Mouse (Mus musculus): ENCODE results near the gene Kat14. TPM values are rescaled to one million over a fixed set of nuclear protein-coding genes. Genes with fewer than 3 reads are reported as not detected.

Gene Kat14
- total and polyA plus RNA-seq, 2 experiments = 10.2 to 15.8 TPM

- H3K27ac ChIP-seq (replicated peaks; ENCODE audit: insufficient read depth, low read depth, low read length) = no peak overlapping the region
- H3K4me1 ChIP-seq (ENCODE audit: control insufficient read depth, insufficient read depth, low read length) = no peaks in the 10 kb centered on the region
- H3K9ac ChIP-seq (ENCODE audit: low read depth, low read length) = no peak overlapping the region
- TF ChIP-seq CTCF (IDR thresholded peaks at IDR 0.05; ENCODE audit: low read depth, low read length) = no peak
- no peak for TF ChIP-seq POLR2A (IDR thresholded peaks at IDR 0.05; ENCODE audit: extremely low read depth, insufficient read depth, low read length)
- H3K27me3 ChIP-seq (ENCODE audit: control insufficient read depth, insufficient read depth, low read length) = no peaks in the 10 kb centered on the region
- H3K4me3 ChIP-seq (ENCODE audit: insufficient read depth, low read depth, low read length) = no peak overlapping the region
- WGBS = 84% methylated on average over 5 of the region's 5 CpGs
- no peaks in the 10 kb centered on the region for H3K36me3 ChIP-seq (ENCODE audit: control insufficient read depth, insufficient read depth, low read length)
- no peaks in the 10 kb centered on the region for H3K79me2 ChIP-seq (ENCODE audit: control insufficient read depth, insufficient read depth, low read length)
- DNase-seq (ENCODE audit: extremely low read depth, low read depth, low spot score) = no peak
Measured at GRCm38 (mm10) chr2:144427852-144428251, 59.1 kb downstream of the Kat14 start.

GRCm38 (mm10) chr2:144428659-144429058 lies 59.9 kb downstream of the Kat14 start:
- Histone ChIP-seq H3K36me3 (ENCODE audit: control insufficient read depth, insufficient read depth, low read length) (no peaks in the 10 kb centered on the region), H3K27me3 (ENCODE audit: control insufficient read depth, insufficient read depth, low read length) (no peaks in the 10 kb centered on the region), H3K9ac (ENCODE audit: low read depth, low read length) (no peak overlapping the region), H3K4me3 (ENCODE audit: insufficient read depth, low read depth, low read length) (no peak overlapping the region), H3K4me1 (ENCODE audit: control insufficient read depth, insufficient read depth, low read length) (no peaks in the 10 kb centered on the region), H3K27ac (replicated peaks; ENCODE audit: insufficient read depth, low read depth, low read length) (no peak overlapping the region), H3K79me2 (ENCODE audit: control insufficient read depth, insufficient read depth, low read length) (no peaks in the 10 kb centered on the region)
- TF ChIP-seq POLR2A (IDR thresholded peaks at IDR 0.05; ENCODE audit: extremely low read depth, insufficient read depth, low read length) = no peak
- no peak for TF ChIP-seq CTCF (IDR thresholded peaks at IDR 0.05; ENCODE audit: low read depth, low read length)
- DNase-seq (ENCODE audit: extremely low read depth, low read depth, low spot score) = no peak
- WGBS = 85% methylated on average over 8 of the region's 8 CpGs

GRCm38 (mm10) chr2:144429171-144429570 lies 60.4 kb downstream of the Kat14 start:
- Histone ChIP-seq H3K27ac (replicated peaks; ENCODE audit: insufficient read depth, low read depth, low read length) (no peak overlapping the region), H3K4me3 (ENCODE audit: insufficient read depth, low read depth, low read length) (no peak overlapping the region), H3K79me2 (ENCODE audit: control insufficient read depth, insufficient read depth, low read length) (no peaks in the 10 kb centered on the region), H3K36me3 (ENCODE audit: control insufficient read depth, insufficient read depth, low read length) (no peaks in the 10 kb centered on the region), H3K9ac (ENCODE audit: low read depth, low read length) (no peak overlapping the region), H3K27me3 (ENCODE audit: control insufficient read depth, insufficient read depth, low read length) (no peaks in the 10 kb centered on the region), H3K4me1 (ENCODE audit: control insufficient read depth, insufficient read depth, low read length) (no peaks in the 10 kb centered on the region)
- DNase-seq (ENCODE audit: extremely low read depth, low read depth, low spot score) = no peak
- 67% methylated on average over 7 of the region's 7 CpGs for WGBS
- no peak for TF ChIP-seq POLR2A (IDR thresholded peaks at IDR 0.05; ENCODE audit: extremely low read depth, insufficient read depth, low read length)
- no peak for TF ChIP-seq CTCF (IDR thresholded peaks at IDR 0.05; ENCODE audit: low read depth, low read length)

GRCm38 (mm10) chr2:144431286-144431825 lies 62.6 kb downstream of the Kat14 start:
- Histone ChIP-seq H3K79me2 (ENCODE audit: control insufficient read depth, insufficient read depth, low read length) (no peaks in the 10 kb centered on the region), H3K27me3 (ENCODE audit: control insufficient read depth, insufficient read depth, low read length) (no peaks in the 10 kb centered on the region), H3K4me3 (ENCODE audit: insufficient read depth, low read depth, low read length) (no peak overlapping the region), H3K27ac (replicated peaks; ENCODE audit: insufficient read depth, low read depth, low read length) (no peak overlapping the region), H3K9ac (ENCODE audit: low read depth, low read length) (no peak overlapping the region), H3K4me1 (ENCODE audit: control insufficient read depth, insufficient read depth, low read length) (no peaks in the 10 kb centered on the region), H3K36me3 (ENCODE audit: control insufficient read depth, insufficient read depth, low read length) (no peaks in the 10 kb centered on the region)
- peak; percentile 67 for DNase-seq (ENCODE audit: extremely low read depth, low read depth, low spot score)
- no peak for TF ChIP-seq POLR2A (IDR thresholded peaks at IDR 0.05; ENCODE audit: extremely low read depth, insufficient read depth, low read length)
- no peak for TF ChIP-seq CTCF (IDR thresholded peaks at IDR 0.05; ENCODE audit: low read depth, low read length)
- WGBS = 54% methylated on average over 5 of the region's 5 CpGs

GRCm38 (mm10) chr2:144435679-144436078 lies 66.9 kb downstream of the Kat14 start:
- no peak for DNase-seq (ENCODE audit: extremely low read depth, low read depth, low spot score)
- Histone ChIP-seq H3K4me1 (ENCODE audit: control insufficient read depth, insufficient read depth, low read length) (no peaks in the 10 kb centered on the region), H3K27me3 (ENCODE audit: control insufficient read depth, insufficient read depth, low read length) (no peaks in the 10 kb centered on the region), H3K4me3 (ENCODE audit: insufficient read depth, low read depth, low read length) (no peak overlapping the region), H3K9ac (ENCODE audit: low read depth, low read length) (no peak overlapping the region), H3K27ac (replicated peaks; ENCODE audit: insufficient read depth, low read depth, low read length) (no peak overlapping the region), H3K79me2 (ENCODE audit: control insufficient read depth, insufficient read depth, low read length) (no peaks in the 10 kb centered on the region), H3K36me3 (ENCODE audit: control insufficient read depth, insufficient read depth, low read length) (no peaks in the 10 kb centered on the region)
- no peak for TF ChIP-seq CTCF (IDR thresholded peaks at IDR 0.05; ENCODE audit: low read depth, low read length)
- TF ChIP-seq POLR2A (IDR thresholded peaks at IDR 0.05; ENCODE audit: extremely low read depth, insufficient read depth, low read length) = no peak
- WGBS = 87% methylated on average over 10 of the region's 10 CpGs

- WGBS = 62% methylated on average over 4 of the region's 4 CpGs
- Histone ChIP-seq H3K27me3 (ENCODE audit: control insufficient read depth, insufficient read depth, low read length) (no peaks in the 10 kb centered on the region), H3K9ac (ENCODE audit: low read depth, low read length) (no peak overlapping the region), H3K79me2 (ENCODE audit: control insufficient read depth, insufficient read depth, low read length) (no peaks in the 10 kb centered on the region), H3K27ac (replicated peaks; ENCODE audit: insufficient read depth, low read depth, low read length) (no peak overlapping the region), H3K4me3 (ENCODE audit: insufficient read depth, low read depth, low read length) (no peak overlapping the region), H3K4me1 (ENCODE audit: control insufficient read depth, insufficient read depth, low read length) (no peaks in the 10 kb centered on the region), H3K36me3 (ENCODE audit: control insufficient read depth, insufficient read depth, low read length) (no peaks in the 10 kb centered on the region)
- DNase-seq (ENCODE audit: extremely low read depth, low read depth, low spot score) = no peak
- TF ChIP-seq POLR2A (IDR thresholded peaks at IDR 0.05; ENCODE audit: extremely low read depth, insufficient read depth, low read length) = no peak
- TF ChIP-seq CTCF (IDR thresholded peaks at IDR 0.05; ENCODE audit: low read depth, low read length) = peak; percentile 28; the same call in 1 of the 2 replicates
Measured at GRCm38 (mm10) chr2:144438424-144438823, 69.6 kb downstream of the Kat14 start.

Measured in liver, adult 2 months (tissue).